Mouse (Mus musculus): ENCODE data around the gene Tle6.
"Not testable (repeated sequence)": the region's sequence is repeated elsewhere in the genome, so short reads cannot be mapped to it uniquely, and the experiment has no call there.

Tle6 gene

DNA sequence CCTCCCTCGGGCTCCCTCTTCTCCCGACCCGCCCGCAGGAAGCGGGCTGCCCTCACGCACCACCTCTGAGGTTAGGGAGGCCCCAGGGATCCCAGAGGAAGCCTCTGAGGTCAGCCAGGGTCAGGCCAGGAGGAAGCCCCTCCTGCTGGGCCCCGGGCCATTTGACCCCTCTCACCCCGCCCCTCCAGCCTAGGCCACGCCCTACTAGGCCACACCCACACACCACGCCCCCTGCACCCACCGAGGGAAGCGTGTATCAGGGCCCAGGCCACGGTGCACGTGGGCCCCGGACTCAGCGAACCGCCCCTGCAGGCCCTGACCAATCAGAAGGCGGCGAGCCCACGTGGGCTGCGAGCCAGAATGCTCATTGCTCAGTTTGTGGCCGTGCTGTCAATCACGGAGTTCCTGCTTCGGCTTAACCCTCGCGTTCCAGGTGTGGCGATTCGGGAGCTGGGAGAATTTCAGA is at the start of gene Tle6:
Gene Tle6, minus strand, starts transcription at position 336 of the 466 bp plus-strand sequence.
- peak; percentile 77 for DNase-seq (ENCODE audit: low spot score)

GRCm38 (mm10) chr10:81648803-81649775 is 48.2 kb upstream of the Tle6 start, which contains the start of gene Gm10778:
Gm10778 (plus strand) TSS chr10:81649059.
- DNase-seq (ENCODE audit: low spot score), result peak; percentile 83

- no peak for DNase-seq (ENCODE audit: low spot score)
Observed at GRCm38 (mm10) chr10:81646015-81646555, 45.2 kb upstream of the Tle6 start.

GRCm38 (mm10) chr10:81645391-81645790 is 44.5 kb upstream of the Tle6 start:
- no peak for DNase-seq (ENCODE audit: low spot score)

DNA sequence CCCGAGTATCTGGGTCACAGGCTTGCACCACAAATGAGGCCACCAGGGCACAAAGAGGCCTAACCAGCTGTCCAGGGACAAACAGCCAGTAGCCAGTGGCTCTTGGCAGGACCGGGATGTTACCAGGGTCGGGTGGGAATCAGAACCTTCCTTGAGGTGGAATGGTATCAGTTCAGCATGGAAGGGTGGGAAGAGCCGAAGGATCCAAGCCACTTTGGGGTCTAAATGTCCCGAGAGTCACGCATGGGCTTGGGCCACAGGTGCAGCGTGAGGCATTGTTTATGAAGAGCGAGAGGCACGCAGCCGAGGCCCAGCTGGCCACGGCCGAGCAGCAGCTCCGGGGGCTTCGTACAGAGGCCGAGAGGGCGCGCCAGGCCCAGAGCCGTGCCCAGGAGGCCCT is 43.8 kb upstream of the Tle6 start:
- DNase-seq (ENCODE audit: low spot score), result no peak

DNA sequence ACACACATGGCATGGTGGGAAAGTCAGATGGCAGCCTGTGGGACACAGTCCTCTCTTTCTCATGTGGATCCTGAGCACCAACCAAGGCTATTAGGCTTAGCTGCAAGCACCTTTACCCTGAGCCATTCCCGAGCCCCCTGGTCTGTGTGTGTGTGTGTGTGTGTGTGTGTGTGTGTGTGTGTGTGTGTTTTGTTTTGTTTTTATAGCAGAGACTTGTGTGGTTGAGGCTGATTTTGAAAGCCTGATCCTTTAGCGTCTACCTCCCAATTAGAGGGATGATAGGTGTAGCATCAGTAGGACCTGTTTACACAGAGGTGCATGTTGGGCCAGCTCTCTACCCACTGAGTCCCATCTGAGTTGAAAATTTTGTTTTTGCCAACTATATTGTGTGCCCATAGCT is 43.3 kb upstream of the Tle6 start:
- no peak for DNase-seq (ENCODE audit: low spot score)

- peak; percentile 87 for DNase-seq (ENCODE audit: low spot score)
Observed at GRCm38 (mm10) chr10:81643449-81644055, 42.7 kb upstream of the Tle6 start.

GRCm38 (mm10) chr10:81642648-81643448 is 42.0 kb upstream of the Tle6 start:
- no peak for DNase-seq (ENCODE audit: low spot score)

DNA sequence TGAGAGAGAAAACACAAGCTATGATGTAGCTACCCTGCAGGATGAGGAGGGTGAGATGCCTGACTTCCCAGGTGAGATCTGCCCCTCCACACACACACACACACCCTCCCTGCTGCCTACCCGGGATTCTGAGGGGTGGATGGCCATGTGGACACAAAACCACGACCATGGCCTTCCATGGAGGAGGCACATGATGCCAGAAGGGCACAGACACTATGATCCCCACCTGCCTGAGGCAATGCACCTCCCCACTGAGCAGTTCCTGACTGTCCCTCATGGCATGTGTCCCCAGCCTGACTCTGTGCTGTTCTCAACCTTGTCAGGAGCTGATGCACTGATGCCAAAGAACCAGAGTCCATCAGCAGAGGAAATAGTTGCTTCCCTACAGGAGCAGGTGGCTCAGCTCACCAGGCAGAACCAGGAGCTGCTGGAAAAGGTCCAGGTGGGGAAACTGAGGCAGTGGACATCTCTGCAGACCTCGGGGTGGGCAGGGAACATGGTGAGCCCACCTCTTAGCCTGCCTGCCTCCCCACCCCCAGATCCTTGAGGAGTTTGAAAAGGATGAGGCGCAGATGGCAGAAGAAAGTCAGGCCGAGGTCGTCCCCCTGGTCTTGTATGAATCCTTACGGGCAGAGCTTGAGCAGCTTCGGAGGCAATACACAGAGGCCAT is 41.2 kb upstream of the Tle6 start:
- no peak for DNase-seq (ENCODE audit: low spot score)

DNA sequence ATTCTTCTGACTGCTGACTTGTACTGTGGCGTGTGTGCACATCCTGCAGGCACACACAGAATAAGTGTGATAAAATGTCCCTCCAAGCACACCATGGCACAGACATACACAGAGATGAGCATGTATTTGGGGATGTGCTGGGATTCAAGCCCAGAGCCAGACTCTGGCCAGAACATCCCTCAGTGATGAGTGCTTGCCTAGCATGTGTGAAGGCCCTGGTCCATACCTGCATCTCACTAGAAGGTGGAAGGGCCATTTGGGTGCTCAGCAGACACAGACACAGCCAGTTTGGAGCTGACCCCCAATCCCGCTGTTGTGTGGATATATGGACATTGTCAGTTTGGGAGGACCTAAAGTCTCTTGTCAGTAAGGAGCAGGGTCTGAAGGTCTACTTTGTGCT is 40.7 kb upstream of the Tle6 start:
- DNase-seq (ENCODE audit: low spot score), result no peak

DNA sequence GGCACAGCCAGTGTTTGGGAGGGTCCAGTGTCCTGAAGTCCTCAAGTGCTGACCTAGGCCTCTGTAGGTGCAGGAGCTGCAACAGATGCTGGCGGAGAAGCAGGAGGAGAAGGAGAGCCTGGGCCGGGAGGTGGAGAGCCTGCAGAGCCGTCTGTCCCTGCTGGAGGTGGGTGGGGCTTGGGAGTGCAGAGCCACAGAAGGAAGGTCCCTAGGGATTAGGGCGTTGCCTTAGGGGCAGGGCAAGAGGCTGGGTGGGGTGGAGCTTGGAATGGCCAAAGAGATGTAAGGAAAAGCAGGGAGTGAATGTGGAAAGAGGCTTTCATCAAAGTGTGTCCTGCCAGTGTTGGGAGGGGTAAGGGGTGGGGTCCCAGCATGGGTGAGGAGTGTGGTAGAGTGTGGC is 40.0 kb upstream of the Tle6 start:
- DNase-seq (ENCODE audit: low spot score), result not testable (repeated sequence)

GRCm38 (mm10) chr10:81638101-81638500 is 37.2 kb upstream of the Tle6 start:
- DNase-seq (ENCODE audit: low spot score), result no peak

DNA sequence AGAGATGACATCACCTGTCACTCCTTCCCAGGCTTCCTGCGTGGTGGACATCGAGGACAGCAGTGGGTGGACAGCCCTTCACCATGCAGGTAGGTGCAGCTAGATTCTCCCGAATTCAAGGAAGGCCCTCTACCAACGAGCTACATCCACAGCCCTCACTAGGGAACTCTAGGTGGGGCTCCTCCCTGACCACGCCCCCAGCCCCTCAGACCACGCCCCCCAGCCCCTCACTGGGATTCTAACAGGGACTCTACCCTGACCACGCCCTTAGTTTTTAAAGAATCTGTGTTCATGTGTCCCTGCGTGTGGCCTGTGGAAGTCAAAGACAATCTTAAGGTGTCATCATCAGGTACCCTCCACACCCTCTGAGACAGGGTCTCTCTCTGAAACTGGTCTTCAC is 35.5 kb upstream of the Tle6 start:
- no peak for DNase-seq (ENCODE audit: low spot score)

- peak; percentile 70 for DNase-seq (ENCODE audit: low spot score)
Observed at GRCm38 (mm10) chr10:81633253-81634099, 32.6 kb upstream of the Tle6 start.

DNA sequence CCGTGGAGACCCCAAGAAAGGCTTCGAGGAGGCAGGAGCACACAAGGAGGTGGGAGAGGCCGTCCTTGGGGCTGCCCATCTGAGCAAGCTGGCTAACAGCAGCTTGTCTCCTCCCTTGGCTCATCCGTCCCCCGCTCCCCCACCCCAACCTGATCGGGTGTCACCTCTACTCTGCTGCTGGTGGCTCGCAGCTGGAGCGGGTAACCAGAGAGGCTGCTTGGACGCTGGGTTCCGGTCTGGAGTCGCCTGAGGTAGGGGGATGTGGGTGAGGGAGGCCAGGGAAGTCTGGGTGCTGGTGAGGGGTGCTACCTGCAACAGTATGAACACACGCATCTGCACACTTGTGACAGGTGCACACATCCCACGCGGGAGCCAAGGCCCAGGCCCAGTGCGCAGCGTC is 27.5 kb upstream of the Tle6 start, which contains the start of gene Ankrd24:
Gene Ankrd24, plus strand, starts transcription at position 151 of the 400 bp plus-strand sequence.
- DNase-seq (ENCODE audit: low spot score), result no peak

GRCm38 (mm10) chr10:81627836-81628220 is 27.0 kb upstream of the Tle6 start:
- DNase-seq (ENCODE audit: low spot score), result no peak

DNA sequence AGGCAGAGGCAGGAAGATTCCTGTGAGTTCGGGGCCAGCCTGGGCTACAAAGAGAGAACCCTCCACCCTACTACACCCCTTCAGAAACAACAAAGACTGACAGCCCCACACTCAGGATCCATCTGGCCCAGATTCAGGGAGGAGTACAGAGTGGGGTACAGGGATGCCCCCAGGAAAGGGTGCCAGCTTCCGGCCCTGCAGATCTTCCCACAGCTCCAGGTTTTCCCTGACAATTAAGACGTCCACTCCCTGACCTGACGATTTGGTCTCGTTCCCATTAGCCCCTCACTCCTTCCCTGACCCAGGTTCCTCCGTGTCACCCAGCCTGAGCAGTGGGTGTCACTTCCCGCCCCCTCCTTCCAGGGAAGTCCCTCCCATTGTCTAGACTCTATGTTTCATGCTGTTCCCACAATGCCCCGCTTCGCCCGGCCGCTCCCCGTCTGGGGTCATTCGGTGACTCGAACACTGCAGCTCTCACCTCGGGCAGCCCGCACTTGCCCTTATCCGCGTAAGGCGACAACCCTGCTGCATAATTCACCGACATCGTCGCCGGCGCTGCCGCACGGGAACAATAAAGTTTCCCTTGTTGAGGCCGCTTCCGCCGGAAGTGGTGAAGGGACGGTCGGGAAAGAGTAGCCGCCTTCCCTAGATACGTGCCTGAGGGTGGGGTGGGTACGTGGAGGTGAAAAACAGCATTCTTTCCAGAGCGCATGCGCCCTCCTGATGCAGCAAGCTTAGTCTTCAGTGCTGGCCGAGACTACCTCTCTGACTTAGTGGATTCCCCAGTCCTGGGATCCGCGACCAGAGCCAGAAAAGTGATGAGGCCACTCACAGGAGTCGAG is 26.3 kb upstream of the Tle6 start, which contains the start of gene Sirt6:
Gene Sirt6, minus strand, starts transcription at position 804 of the 842 bp plus-strand sequence.
- peak; percentile 83 for DNase-seq (ENCODE audit: low spot score)

- DNase-seq (ENCODE audit: low spot score), result no peak
Observed at GRCm38 (mm10) chr10:81626101-81626993, 25.5 kb upstream of the Tle6 start.

Data from spleen, adult 12 weeks (tissue).